Mouse (Mus musculus) E14TG2a.4 (cell line): ENCODE results near the gene Zfhx3.

Experiments
- CTCF ChIP-seq: conservative IDR thresholded peaks from 2 replicates; pipeline ENCODE4 v1.5.1; 2014; ENCODE audit warnings: low read length
- POU5F1 ChIP-seq: IDR thresholded peaks from 2 replicates; pipeline ENCODE4 v1.6.1; 2014; ENCODE audit warnings: low read length, borderline replicate concordance

DNA sequence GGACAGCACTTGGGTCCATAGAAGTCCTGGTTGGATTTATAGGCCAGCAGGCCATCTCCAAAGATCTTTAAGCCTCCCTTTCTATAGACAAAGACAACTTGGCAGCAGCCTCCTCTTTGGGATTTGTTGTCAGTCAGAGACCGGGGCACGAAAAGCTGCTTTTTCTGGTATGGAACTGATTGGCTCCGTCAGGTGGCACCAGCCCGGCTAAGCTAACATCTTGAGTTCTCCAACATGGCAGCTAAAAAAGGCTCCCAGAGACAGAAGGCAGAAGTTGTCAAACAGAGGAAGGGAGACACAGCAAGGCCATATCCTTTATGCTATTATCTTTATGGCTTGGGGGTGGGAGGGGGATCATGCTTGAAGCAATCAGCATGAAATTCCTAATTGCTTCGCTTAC is 947.0 kb downstream of the Zfhx3 start:
- no peak for TF ChIP-seq CTCF
- no peak for TF ChIP-seq POU5F1
